Mouse (Mus musculus): ENCODE measurements around the gene Zfp735.

Zfp735 gene

GRCm38 (mm10) chr11:73688478-73688877, at the start of gene Zfp735:
Zfp735 (plus strand) TSS chr11:73688778.
- no peak for DNase-seq (ENCODE audit: low spot score)

- DNase-seq (ENCODE audit: low spot score), result no peak
These were observed 70.5 kb downstream of the Zfp735 start for GRCm38 (mm10) chr11:73759115-73759514.

Data from urinary bladder, postnatal 10 days (tissue).